Mouse (Mus musculus): ENCODE results near the gene Crybg1. TPM values are rescaled to one million over a fixed set of nuclear protein-coding genes. Genes with fewer than 3 reads are reported as not detected.

The Crybg1 gene
- total and polyA plus RNA-seq, 3 experiments: 3.9 to 6.6 (median 5.2) TPM

DNA sequence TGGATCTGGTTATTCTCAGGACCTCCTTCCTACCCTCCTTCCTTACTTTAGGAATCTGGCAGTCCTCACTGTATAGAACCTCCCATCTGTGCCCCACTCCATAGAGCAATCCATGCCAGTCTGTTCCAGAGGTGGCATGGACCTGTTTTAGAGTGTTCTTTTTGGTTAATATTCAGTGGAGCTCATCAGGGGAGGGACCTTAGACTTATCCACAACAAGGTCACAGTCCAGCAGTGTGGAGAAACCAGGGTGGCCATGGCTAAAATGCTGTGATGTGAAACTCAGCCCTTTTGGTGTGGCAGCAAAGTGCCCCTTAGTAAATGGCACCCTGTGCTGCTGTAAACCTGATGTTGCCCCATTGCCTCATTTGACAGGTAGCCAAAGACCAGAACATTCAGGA is 139.8 kb downstream of the Crybg1 start:
- H3K4me3 ChIP-seq (replicated peaks in 1 of 3; ENCODE audit: low read depth in 2 of 3, low read length in 2 of 3, poor library complexity in 1 of 3): no peak overlapping the region
- no peaks in the 10 kb centered on the region for H3K4me1 ChIP-seq (ENCODE audit: control insufficient read depth in 1 of 2, insufficient read depth in 2 of 2)
- H3K9me3 ChIP-seq (replicated peaks; ENCODE audit: low read length): no peaks in the 10 kb centered on the region
- H3K36me3 ChIP-seq (replicated peaks in 1 of 2; ENCODE audit: control insufficient read depth in 1 of 2, insufficient read depth in 1 of 2, low read length in 1 of 2): no peaks in the 10 kb centered on the region
- dilution Hi-C loops (cut with MboI; ENCODE audit: extremely low pct_ligation_motif_present, extremely low pct_unique_long_range_greater_than_20kb, low sequenced_read_pairs): no loop called here
- DNase-seq (ENCODE audit: extremely low read depth): no peak
- no peaks in the 10 kb centered on the region for H3K27me3 ChIP-seq (replicated peaks)
- H3K27ac ChIP-seq (ENCODE audit: insufficient read depth, low read depth): no peak overlapping the region
- H3K79me2 ChIP-seq (replicated peaks; ENCODE audit: control insufficient read depth, extremely low read depth, insufficient read depth, poor library complexity, severe bottlenecking): no peaks in the 10 kb centered on the region
- TF ChIP-seq JUND (conservative IDR thresholded peaks at IDR 0.05; ENCODE audit: low read depth, low read length) (no peak), CHD2 (IDR thresholded peaks at IDR 0.05; ENCODE audit: low read length) (no peak), EP300 (IDR thresholded peaks at IDR 0.05; ENCODE audit: low read length) (no peak), RAD21 (IDR thresholded peaks at IDR 0.05; ENCODE audit: low read depth, low read length) (no peak), POLR2A (IDR thresholded peaks at IDR 0.05; ENCODE audit: low read depth, low read length) (no peak), NELFE (IDR thresholded peaks at IDR 0.05; ENCODE audit: low read depth, low read length) (no peak), CTCF (conservative IDR thresholded peaks at IDR 0.05 in 1 of 2, IDR thresholded peaks at IDR 0.05 in 1 of 2; ENCODE audit: low read depth in 2 of 2, low read length in 2 of 2) (no peak), USF2 (conservative IDR thresholded peaks at IDR 0.05; ENCODE audit: low read depth, low read length) (no peak), HCFC1 (IDR thresholded peaks at IDR 0.05; ENCODE audit: low read depth, low read length) (no peak), KAT2A (IDR thresholded peaks at IDR 0.05; ENCODE audit: insufficient replicate concordance, low read length) (no peak), RCOR1 (conservative IDR thresholded peaks at IDR 0.05; ENCODE audit: low read depth, low read length) (no peak), IRF4 (IDR thresholded peaks at IDR 0.05; ENCODE audit: low read depth, low read length) (no peak), MYC (IDR thresholded peaks at IDR 0.05; ENCODE audit: low read depth, low read length) (no peak)
- H3K9ac ChIP-seq (ENCODE audit: insufficient read depth, low read depth): no peak overlapping the region
- in situ Hi-C loops (cut with MboI; ENCODE audit: low pct_ligation_motif_present, low pct_unique_long_range_greater_than_20kb, low sequenced_read_pairs): no loop called here
- no peak overlapping the region for H3K4me2 ChIP-seq (ENCODE audit: insufficient read depth, low read depth, poor library complexity, severe bottlenecking)

DNA sequence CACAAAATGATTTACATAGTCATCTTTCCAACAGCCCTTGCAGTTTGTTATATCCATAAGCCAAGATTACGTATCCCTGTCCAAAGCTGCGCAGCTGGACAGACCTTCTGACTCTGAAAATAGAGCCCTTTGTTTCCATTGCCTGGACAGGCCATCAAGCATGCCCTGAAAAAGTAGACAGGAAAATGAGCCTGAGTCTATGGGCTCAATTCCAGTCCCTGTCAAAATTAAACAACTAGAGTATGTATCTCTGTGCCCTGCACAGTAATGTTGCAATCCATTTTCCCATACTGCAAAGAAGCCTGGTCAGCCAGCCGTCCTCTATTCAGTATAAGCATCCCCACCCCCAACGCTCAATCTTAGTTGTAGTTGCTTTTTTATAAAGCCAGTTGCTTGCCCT is 141.8 kb downstream of the Crybg1 start:
- H3K9me3 ChIP-seq (replicated peaks; ENCODE audit: low read length): no peaks in the 10 kb centered on the region
- dilution Hi-C loops (cut with MboI; ENCODE audit: extremely low pct_ligation_motif_present, extremely low pct_unique_long_range_greater_than_20kb, low sequenced_read_pairs) (no loop called here), in situ Hi-C loops (cut with MboI; ENCODE audit: low pct_ligation_motif_present, low pct_unique_long_range_greater_than_20kb, low sequenced_read_pairs) (no loop called here)
- no peak overlapping the region for H3K9ac ChIP-seq (ENCODE audit: insufficient read depth, low read depth)
- no peak for DNase-seq (ENCODE audit: extremely low read depth)
- H3K4me2 ChIP-seq (ENCODE audit: insufficient read depth, low read depth, poor library complexity, severe bottlenecking): no peak overlapping the region
- no peaks in the 10 kb centered on the region for H3K36me3 ChIP-seq (replicated peaks in 1 of 2; ENCODE audit: control insufficient read depth in 1 of 2, insufficient read depth in 1 of 2, low read length in 1 of 2)
- H3K27me3 ChIP-seq (replicated peaks): no peaks in the 10 kb centered on the region
- no peaks in the 10 kb centered on the region for H3K79me2 ChIP-seq (replicated peaks; ENCODE audit: control insufficient read depth, extremely low read depth, insufficient read depth, poor library complexity, severe bottlenecking)
- H3K27ac ChIP-seq (ENCODE audit: insufficient read depth, low read depth): no peak overlapping the region
- TF ChIP-seq ZKSCAN1 (IDR thresholded peaks at IDR 0.05; ENCODE audit: borderline replicate concordance, low read depth, low read length) (no peak), CHD2 (IDR thresholded peaks at IDR 0.05; ENCODE audit: low read length) (no peak), NELFE (IDR thresholded peaks at IDR 0.05; ENCODE audit: low read depth, low read length) (no peak), SIN3A (IDR thresholded peaks at IDR 0.05; ENCODE audit: low read length) (no peak), ZNF384 (IDR thresholded peaks at IDR 0.05; ENCODE audit: low read depth, low read length) (no peak), MAZ (IDR thresholded peaks at IDR 0.05; ENCODE audit: low read depth, low read length) (no peak), POLR2AphosphoS2 (IDR thresholded peaks at IDR 0.05; ENCODE audit: low read depth, low read length) (no peak), UBTF (IDR thresholded peaks at IDR 0.05; ENCODE audit: low read depth, low read length) (no peak), MAX (IDR thresholded peaks at IDR 0.05; ENCODE audit: low read length) (no peak), CTCF (conservative IDR thresholded peaks at IDR 0.05 in 1 of 2, IDR thresholded peaks at IDR 0.05 in 1 of 2; ENCODE audit: low read depth in 2 of 2, low read length in 2 of 2) (no peak)
- no peak overlapping the region for H3K4me3 ChIP-seq (replicated peaks in 1 of 3; ENCODE audit: low read depth in 2 of 3, low read length in 2 of 3, poor library complexity in 1 of 3)
- peaks cover 0 to 9% of the 10 kb centered on the region in 2 experiments; a peak in 2 of 4 replicates for H3K4me1 ChIP-seq (ENCODE audit: control insufficient read depth in 1 of 2, insufficient read depth in 2 of 2)
